Mouse (Mus musculus) ovary, adult 18-20 months (tissue): ENCODE data around the gene Cnp.
"Not testable (repeated sequence)": the region's sequence is repeated elsewhere in the genome, so short reads cannot be mapped to it uniquely, and the experiment has no call there.

Experiments
- DNase-seq: peaks from one replicate; pipeline ENCODE4 v3.0.0; 2022; ENCODE audit warnings: low spot score, mixed read lengths

Gene Cnp

DNA sequence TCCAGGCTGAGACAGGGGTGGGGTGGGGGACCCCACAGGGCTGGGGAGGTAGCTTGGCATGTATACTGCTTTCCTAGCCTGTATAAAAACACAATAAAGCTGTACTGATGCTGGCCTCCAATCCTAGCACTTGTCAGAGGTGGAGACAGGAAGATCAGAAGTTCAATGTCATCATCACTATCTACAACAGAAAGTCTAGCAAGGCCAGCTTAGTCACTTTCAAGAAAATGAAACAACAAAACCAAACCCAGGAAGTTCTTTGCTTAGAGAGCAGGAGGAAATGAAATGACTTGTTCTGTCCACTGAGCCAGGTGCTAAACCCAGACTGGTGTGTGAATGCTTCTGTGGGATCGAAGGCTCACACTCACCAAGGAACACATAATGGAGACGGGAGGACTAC, 13.8 kb downstream of the Cnp start:
- DNase-seq: no peak

DNA sequence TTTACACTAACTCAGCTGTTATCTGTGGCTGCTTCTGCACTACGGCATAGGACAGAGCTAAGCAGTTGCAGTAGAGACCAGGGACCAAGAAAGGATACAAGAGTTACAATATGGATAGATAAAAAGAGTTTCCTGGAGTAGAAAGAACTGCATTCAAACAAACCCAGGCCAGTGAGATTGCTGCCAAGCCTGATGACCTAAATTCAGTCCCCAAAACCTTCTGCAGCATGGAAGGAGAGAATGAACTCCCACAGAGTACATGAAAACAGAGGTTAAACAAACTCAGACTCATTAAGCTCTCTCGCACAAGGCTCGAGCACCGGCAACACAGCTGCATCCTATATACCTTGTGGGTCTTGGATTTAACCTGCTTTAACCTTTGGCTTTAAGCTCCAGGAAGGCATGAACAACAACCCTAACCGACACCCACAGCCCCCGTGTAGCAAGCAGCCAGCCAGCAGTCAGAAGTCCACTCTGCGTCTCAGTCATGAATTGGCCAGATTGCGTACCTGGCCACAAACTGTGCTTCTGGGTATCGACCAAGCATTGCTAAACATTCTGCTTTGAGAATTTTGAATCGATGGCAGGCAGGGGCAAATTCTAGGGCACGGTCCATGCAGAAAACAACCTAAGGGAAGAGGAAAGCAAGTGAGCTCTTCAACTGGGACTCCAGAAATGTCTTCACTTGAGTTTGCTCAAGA, 17.8 kb downstream of the Cnp start:
- DNase-seq: no peak

DNA sequence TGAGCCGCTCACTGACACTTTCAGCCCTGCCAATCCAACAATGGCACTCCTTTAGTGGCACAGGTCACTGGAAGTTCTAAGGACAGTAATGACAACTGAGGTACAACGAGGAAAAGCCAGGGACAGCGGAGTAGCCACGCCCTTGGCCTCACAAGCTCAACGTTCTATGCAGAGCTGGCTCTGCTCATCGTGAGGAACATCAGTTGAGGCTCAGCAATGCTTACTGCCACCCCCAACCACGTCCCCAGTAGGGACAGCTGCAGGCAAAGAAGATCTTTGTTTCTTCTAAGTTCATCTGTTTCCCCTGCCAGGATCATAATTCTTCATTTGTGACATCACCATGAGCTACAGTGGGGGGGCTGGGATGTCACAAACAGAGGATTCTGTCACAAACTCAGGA, 19.9 kb downstream of the Cnp start:
- DNase-seq: no peak

DNA sequence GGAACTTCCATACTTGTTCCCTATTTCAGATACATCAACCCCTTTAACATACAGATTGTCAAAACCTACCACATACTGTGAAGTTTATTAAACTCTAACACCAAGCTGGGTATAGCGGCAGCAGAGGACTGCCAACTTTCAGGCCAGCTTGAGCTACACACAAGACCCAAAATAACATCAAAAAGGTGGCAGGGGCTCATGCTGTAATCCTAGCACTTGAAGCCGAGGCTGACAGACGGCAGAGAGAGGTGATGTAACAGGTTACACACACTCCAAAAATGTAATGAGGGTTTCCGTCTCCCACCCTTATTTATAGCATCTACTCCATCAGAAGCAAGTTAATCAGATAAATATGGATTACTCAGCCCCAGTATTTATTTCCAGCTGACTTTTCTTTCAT, 20.8 kb downstream of the Cnp start:
- no peak for DNase-seq

DNA sequence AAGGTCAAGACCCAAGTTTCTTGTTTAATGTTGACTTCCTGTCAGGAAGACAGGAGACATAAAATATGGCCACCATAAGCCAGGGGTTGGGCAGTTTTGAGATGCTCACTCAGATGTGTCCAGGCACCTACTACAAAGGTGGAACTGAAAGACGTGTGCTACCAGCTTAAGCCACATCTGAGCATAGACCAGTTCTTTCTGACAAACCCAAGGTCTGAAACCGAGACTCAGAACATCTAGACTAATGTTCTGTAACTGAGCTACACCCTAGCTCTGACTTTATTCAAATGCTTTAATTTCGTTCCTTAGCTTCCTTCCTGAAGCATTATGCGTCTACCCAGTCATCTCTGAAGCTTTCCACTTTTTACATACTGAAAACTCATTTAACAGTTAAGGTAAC, 23.4 kb downstream of the Cnp start:
- DNase-seq: no peak

DNA sequence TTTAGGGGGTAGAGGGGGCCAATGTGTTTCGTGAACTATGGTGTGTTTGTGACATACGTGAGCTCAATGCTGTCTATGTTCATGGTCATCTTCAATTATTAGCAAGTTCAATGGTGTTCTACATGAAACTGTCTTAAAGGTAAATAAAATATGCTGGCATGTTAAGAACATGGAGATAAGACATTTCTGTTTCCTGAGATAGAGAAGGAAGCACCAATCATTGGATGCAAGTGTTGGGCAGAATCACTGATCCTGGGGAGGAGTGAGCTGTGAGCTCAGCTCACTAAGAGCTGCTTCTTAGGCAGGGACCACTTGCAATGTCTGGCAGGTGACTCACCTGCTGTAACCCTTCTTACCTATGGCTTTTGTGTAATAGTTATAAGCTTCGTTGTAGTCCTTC, 26.7 kb downstream of the Cnp start:
- no peak for DNase-seq

DNA sequence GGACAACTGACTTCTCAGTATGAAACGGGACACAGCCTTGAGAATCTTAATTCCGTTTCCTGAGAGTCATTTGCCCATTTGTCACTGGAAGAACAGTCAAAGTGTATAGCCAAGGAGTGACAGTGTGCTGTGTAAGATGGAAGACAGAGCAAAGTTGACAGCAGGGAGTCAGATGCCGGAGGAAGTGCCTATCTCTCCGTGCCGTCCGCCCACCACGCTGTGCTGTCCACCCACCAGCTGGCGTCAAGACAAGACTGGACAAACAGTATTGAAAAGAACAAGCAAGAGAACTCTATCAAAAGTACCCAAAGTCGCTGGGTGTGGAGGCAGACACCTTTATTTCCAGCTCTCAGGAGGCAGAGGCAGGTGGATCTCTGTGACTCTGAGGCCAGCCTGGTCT, 28.5 kb downstream of the Cnp start:
- no peak for DNase-seq

DNA sequence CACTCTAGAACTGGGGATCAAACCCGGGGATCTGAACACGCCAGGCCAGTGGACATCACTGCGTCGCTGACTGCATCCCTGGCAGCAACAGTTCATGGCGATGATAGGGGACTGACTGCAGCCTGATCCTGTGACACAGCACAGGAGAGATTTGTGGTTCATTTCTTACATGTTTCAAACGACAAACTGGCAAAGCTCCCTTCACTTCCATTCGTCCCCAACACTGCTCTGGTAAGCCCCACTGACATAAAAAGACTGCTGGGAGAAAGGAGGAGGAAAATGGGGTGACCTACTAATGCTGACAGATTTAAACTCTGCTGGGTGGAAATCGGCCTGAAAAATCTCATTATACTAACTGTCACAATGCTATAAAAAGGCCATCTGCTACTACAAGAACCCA, 29.1 kb downstream of the Cnp start:
- DNase-seq: no peak

DNA sequence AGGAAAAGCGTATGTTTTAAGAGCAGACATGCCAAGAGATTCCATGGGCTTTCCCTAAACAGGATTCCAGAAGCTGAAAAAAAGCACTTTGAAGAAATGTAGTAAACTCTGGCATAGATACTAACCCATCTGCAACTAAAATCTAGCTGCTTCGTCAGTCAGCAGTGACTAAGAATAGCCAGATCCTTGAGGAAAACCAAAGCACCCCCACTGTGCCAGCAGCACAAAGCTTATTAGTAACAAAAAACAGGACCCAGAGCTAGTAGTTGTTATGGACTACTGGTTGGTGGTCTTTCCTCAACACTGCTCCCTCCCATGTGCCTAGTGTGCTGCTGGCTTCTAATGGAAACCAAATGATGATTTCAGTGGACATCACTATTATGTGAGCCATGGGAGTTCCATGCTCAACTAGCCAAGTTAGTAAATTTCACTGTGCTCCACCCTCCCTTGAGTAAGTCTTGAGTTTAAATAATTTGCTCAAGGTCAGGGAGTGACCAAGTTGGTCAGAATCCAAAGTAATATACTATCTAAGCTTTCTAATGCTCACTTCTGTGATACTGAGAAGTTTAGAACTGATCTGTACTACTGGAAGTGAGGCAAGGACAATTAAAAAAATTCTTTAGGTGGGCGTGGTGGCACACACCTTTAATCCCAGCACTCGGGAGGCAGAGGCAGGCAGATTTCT, 29.8 kb downstream of the Cnp start:
- DNase-seq: no peak

DNA sequence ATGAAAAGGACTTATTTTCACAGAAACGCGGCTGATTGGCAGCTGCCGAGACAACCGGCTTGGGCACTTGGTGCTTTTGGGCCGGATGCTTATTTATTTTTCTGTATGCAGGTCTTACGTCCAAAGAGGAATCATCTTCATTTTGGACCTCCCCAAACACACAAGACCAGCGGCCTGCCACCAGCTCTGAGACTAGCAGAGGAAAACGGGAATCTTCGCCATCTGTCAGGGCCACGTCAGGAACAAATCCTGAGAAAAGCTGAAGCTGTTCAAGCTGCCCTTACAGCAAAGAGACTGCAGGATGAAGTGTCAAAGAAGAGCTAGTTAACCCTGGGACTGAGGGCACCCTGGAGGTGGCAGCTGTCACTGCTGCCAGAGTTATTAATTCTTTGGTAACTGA, 30.7 kb downstream of the Cnp start:
- no peak for DNase-seq

DNA sequence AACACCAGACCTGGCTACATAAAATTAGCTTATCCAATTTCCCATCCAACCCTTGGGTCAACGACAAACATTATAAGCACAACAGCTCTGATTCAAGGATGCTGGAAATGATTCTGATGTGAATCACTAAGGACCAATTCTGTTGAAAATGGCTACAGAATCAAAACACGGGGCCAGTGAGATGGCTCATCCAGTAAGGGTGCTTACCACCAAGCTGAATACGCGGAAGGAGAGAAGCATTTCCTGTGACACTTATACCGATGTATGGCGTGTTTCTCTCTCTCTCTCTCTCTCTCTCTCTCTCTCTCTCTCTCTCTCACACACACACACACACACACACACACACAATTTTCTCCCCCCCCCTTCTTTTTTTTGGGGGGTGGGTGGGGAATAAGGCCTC, 32.4 kb downstream of the Cnp start:
- DNase-seq: no peak

DNA sequence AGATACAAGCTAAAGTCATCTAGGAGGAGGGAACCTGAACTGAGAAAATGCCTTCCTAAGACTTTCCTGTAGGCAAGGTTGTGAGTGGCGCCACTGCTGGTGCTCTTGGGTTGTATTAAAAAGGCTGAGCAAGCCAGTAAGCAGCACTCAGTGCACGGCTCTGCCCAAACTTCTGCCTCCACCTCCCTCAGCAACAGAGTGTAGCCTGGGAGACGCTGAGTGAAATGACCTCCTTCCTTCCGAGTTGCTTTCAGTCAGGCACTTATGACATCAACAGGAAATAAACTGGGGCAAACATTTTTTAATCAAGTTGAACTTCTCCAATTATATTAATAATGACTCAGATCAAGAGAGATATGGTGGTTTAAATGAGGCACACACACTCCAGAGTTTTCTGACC, 34.1 kb downstream of the Cnp start:
- DNase-seq: no peak

DNA sequence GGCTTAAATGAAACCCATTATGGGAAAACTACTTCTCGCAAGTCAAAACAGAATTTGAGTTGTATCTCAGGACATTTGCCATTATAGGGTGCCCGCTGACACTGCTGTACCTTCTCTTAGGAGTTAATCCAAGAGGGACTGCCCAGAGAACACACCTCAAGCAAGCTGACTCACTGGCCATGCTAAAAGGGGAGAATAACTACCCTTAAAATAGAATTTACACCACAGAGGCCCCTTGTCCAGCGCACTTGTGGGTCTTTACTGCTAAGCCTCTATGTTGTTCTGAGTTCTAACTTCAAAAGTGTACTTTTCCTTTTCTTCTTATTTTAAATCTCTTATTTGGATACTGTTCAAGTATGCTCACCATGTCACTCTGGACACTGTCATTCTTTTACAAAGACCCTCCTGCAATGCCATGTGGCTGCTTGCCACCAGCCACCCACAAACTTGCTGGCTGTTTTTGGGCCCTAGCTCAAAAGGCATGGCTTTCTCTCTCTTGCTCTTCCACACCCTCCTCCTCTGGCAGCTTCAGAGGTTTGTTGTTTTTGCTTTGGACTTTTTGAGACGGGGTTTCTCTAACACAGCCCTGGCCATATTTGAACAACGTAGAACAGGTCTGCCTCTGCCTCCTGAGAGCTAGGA, 34.8 kb downstream of the Cnp start:
- DNase-seq: no peak

DNA sequence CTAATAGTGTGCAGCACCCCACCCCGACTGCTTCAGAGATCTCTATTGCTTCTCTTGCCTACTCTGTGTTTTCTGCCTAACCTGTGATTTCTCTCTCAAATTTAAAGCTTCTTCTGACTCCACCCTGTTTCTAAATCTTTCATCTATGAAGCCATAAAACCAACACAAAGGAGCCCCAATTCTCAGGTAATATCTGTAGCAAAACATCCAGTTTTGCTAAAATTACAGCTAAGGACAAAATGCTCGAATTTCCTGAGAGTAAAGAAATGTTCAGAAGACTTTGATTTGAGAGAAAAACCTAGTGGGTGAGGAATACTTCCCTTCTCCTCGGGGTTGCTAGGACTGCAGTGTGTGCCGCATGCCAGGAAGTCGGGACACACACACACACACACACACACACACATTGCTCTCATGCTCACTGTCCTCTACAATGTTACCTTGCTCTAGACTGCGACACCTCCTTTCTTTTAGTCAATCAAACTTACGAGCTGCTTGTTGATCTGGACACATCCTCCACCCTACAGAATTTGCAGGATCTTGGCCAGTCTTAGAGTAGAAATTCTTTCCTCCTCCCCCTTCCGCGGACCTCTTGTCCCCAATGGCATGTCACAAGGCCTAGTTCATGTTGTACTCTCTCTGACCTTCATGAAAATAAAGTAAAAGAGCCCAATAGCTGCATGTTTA, 35.4 kb downstream of the Cnp start:
- no peak for DNase-seq

DNA sequence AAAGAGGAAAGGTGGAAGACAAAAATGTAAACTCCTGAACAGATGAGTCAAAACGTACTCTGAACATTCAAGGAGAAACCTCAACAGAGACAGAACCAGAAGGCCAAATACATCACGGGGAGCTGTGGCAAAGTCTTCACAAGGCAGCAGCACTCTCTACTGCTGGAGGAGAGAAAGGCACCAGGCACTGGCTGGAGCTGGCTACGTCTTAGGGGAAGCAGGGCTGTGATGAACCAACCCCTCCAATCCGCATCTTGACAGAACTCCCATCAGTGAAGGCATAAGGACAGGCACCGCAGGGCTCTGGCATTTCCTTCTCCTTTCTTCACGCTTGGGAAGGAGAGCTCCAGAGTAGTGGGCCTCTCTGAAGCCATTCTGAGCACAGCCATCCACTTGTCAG, 36.9 kb downstream of the Cnp start:
- DNase-seq: no peak

DNA sequence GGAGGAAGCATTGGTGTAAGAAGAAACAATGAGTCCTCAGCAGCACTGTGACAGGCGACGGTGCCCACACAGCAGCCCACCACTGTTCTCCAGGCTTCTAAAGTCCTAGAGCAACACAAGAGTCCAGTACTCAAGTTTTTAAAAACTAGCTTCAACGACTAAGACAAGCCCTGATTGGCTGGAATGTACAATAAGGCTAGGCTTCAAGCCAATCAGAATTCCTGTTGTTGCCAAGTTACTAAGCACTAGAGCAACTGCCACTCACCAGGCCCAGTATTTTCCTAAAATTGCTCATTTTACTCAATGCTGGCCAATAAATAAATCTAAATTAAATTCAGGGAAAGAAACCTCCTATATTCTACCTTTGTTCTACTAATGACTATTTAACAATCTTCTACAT, 38.5 kb downstream of the Cnp start:
- DNase-seq: no peak

DNA sequence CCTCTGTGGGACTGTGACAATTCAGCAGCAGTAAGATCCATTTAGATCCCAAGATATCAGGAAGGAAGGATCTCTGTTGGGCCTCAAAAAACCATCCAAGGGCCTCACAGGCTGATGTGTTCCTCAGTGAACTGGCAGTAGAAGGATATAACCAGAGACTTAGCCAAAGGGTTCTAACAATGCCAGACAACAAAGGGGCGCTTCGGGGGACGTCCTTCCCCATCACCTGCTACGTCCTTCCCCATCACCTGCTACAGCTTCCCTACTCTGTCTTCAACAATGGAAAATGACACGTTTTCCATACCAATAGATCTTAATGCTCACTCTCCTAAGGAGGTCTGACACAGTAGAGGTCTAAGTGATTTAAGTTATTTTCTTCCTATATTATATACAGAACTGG, 41.6 kb downstream of the Cnp start:
- DNase-seq: no peak

DNA sequence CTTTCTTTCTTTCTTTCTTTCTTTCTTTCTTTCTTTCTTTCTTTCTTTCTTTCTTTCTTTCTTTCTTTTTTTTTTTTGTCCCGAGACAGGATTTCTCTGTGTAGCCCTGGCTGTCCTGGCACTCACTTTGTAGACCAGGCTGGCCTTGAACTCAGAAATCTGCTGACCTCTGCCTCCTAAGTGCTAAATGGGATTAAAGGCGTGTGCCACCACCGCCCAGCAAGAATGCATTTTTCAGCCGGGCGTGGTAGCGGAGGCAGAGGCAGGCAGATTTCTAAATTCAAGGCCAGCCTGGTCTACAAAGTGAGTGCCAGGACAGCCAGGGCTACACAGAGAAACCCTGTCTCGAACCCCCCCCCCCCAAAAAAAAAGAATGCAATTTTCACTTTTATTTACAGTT, 42.1 kb downstream of the Cnp start:
- DNase-seq: not testable (repeated sequence)

DNA sequence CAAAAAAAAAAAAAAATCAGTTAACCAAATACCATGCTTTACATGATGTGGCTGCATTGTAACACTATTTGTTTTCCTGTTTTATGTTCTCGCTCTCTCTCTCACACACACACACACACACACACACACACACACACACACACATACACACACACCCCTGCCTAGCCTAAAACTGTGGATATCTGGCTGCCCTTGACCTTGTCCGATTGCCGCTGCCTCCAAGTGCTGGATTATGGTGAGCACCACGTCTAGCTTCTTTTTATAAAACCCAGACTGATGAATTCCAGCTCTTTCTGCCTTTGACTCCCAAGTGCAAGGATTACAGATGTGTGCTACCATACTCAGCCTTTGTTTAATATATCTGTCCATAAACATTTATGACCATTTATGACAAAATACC, 42.8 kb downstream of the Cnp start:
- DNase-seq: peak; percentile 25

DNA sequence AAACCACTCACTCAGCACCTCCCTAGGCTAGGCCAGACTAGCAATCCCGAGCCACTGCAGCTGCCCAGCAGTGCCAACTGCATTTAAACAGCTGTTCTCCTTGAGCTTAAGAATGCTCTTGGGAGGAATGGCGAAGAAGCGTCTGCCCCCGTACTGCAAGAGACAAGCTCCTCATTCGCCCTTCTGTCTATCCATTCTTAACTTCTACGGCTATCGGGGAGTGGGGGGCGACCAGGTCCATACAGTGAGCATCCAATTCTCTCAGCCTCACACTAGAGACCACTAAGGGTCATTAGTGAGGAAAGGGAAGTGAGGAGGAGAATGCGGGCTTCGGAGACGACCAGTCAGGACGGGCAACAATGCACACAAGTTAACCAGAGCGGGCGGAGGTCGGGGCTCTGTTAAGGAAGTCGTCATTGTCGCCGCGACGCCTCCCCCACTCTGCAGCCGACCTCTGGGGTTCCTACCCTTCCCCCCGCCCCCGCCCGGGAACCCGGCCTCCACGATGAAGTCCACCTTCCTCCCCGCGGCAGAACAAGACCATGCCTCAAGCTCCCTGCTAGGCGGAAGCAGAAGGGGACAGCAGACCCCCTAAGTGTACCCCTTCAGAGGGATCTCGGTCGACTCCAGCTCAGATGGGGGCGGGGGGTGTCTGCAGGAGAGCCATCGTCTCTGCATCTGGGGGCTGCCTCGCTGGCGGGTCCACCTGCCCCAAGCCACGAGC, 44.2 kb downstream of the Cnp start, which contains the start of gene Nkiras2:
TSS of gene Nkiras2 (plus strand) at position 484 of the 724 bp plus-strand sequence.
- DNase-seq: peak; percentile 37

DNA sequence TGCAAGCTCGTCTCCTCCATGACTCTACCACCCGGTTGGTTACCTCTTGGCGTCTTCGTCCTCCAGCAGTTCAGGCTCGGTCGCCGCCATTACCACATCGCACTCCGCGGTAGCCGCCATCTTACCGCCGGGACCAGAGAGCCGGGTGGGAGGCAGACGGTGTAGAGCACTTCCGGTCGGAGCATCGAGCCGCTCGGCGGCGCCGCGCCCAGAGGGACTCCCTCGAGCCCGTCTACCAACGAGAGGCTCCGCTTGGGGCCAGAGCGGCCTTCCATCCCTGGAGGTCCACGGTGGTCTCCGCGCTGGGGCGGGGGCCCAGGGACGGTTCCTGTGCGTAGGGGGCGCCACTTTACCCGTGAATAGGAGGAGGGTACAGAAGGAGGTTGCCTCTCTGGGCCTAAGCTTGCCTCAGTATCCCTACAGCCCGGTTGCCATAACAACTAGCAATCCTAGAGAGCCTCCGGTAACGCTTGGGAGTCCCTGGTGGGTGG, 44.8 kb downstream of the Cnp start:
- peak; percentile 91 for DNase-seq

DNA sequence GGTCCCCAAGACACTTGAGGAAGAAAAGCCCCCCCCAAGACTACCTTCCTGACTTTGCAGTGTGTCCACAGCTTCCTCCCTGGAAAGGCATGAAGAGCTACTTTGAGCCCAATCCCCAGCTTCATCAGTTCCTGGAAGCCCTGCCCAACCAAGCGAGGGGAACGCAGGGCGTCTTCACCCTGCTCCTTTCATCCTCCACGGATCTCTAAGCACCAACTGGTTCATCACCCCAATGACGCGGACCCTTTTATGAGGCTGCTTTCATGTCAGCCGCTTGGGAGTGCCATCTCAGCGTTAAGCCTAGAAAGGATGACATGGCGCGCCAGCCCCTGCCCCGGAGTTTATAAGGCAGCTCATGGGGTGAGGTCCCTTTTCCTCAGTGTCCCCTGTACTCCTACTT, 45.3 kb downstream of the Cnp start, which contains the start of gene Dnajc7:
TSS of gene Dnajc7 (minus strand) at position 187 of the 400 bp plus-strand sequence.
- no peak for DNase-seq
